13 mouse cellular contexts compared by ENCODE assay signal in genomic region chr3:51587697-51588262, GRCm38 (mm10). TPM values are rescaled to one million over a fixed set of nuclear protein-coding genes. Genes with fewer than 3 reads are reported as not detected.
DNase-seq lines count a peak whose midpoint lies in the region; ATAC-seq and TF ChIP-seq lines count a peak whose summit lies in the region.
"Had no signal": no experiment of that assay in that cellular context is flagged by ENCODE, and none has a peak within 500 bp of the region (broad histone marks: within the 10 kb centered on the region; RNA-seq: fewer than 3 reads in every experiment).

No protein-coding gene starts in this region.

- H3K27me3 ChIP-seq in liver, embryonic 14.5 days (ENCODE audit: control insufficient read depth, insufficient read depth, low read length), result no peaks in the 10 kb centered on the region
- H3K27me3 ChIP-seq in CH12.LX (replicated peaks) (no peaks in the 10 kb centered on the region), MEL (ENCODE audit: control insufficient read depth in 1 of 2, insufficient read depth in 2 of 2, low read length in 2 of 2) (0 out of 4 replicates have a peak, but pooled peaks cover 0 to 1% of the 10 kb centered on the region in 2 experiments)
- H3K27me3 ChIP-seq: heart, embryonic 15.5 days; hindbrain, embryonic 15.5 days; liver, embryonic 15.5 days had no signal

- TF ChIP-seq RAD21 in CH12.LX (IDR thresholded peaks at IDR 0.05; ENCODE audit: low read depth, low read length) (peak; percentile 17), MEL (IDR thresholded peaks at IDR 0.05; ENCODE audit: low read depth, low read length) (peak; percentile 10)

- TF ChIP-seq EP300 in liver, embryonic 14.5 days (IDR thresholded peaks at IDR 0.05; ENCODE audit: low read depth), result no peak
- TF ChIP-seq EP300 in CH12.LX (IDR thresholded peaks at IDR 0.05; ENCODE audit: low read length) (no peak), MEL (IDR thresholded peaks at IDR 0.05; ENCODE audit: low read depth in 1 of 2, low read length in 2 of 2) (no peak)

- 50% methylated on average over 7 of the region's 7 CpGs for WGBS in liver, embryonic 14.5 days (ENCODE audit: insufficient replicate concordance)

- H3K9ac ChIP-seq in liver, embryonic 14.5 days (replicated peaks), result no peak overlapping the region
- H3K9ac ChIP-seq in CH12.LX (ENCODE audit: insufficient read depth, low read depth) (no peak overlapping the region), MEL (ENCODE audit: control insufficient read depth, low read depth, low read length, poor library complexity, severe bottlenecking) (no peak overlapping the region)
- H3K9ac ChIP-seq: heart, embryonic 15.5 days; hindbrain, embryonic 15.5 days; liver, embryonic 15.5 days had no signal

- H3K4me2 ChIP-seq in liver, embryonic 14.5 days (ENCODE audit: low read depth), result no peak overlapping the region
- no peak overlapping the region for H3K4me2 ChIP-seq in CH12.LX (ENCODE audit: insufficient read depth, low read depth, poor library complexity, severe bottlenecking)
- H3K4me2 ChIP-seq: heart, embryonic 15.5 days; hindbrain, embryonic 15.5 days; liver, embryonic 15.5 days had no signal

- dilution Hi-C loops in CH12.LX (cut with MboI; ENCODE audit: extremely low pct_ligation_motif_present, extremely low pct_unique_long_range_greater_than_20kb, low sequenced_read_pairs), result no loop called here

- TF ChIP-seq POLR2A in CH12.LX (IDR thresholded peaks at IDR 0.05; ENCODE audit: low read depth, low read length) (no peak), MEL (IDR thresholded peaks at IDR 0.05; ENCODE audit: control insufficient read depth in 1 of 2, insufficient read depth in 1 of 2, low read depth in 1 of 2, low read length in 2 of 2, poor library complexity in 1 of 2) (no peak)

- no peak for ATAC-seq in liver, embryonic 14.5 days (ENCODE audit: insufficient read depth)
- ATAC-seq in megakaryocyte-erythroid progenitor cell, adult 5-6 weeks (replicated peaks; ENCODE audit: low FRiP score, low TSS enrichment, poor library complexity, severe bottlenecking), result peak; percentile 38

- peak; percentile 35; the same call in 1 of the 2 replicates for TF ChIP-seq CTCF in liver, embryonic 14.5 days (IDR thresholded peaks at IDR 0.05; ENCODE audit: low read depth)
- TF ChIP-seq CTCF in CH12.LX (conservative IDR thresholded peaks at IDR 0.05 in 1 of 2, IDR thresholded peaks at IDR 0.05 in 1 of 2; ENCODE audit: low read depth in 2 of 2, low read length in 2 of 2) (peak; percentile 10 to 52; a peak in 2 of 4 replicates), MEL (IDR thresholded peaks at IDR 0.05 in 2 of 3, conservative IDR thresholded peaks at IDR 0.05 in 1 of 3; ENCODE audit: control insufficient read depth in 1 of 3, insufficient read depth in 1 of 3, low read depth in 2 of 3, low read length in 3 of 3, poor library complexity in 1 of 3, severe bottlenecking in 1 of 3) (peak in 2 of 3 experiments; percentile 43 to 54; a peak in 4 of 6 replicates)

- no peaks in the 10 kb centered on the region for H3K79me2 ChIP-seq in CH12.LX (replicated peaks; ENCODE audit: control insufficient read depth, extremely low read depth, insufficient read depth, poor library complexity, severe bottlenecking)
- no peaks in the 10 kb centered on the region for H3K79me2 ChIP-seq in MEL (ENCODE audit: control insufficient read depth, insufficient read depth, low read length, poor library complexity)

- H3K36me3 ChIP-seq in liver, embryonic 14.5 days (replicated peaks; ENCODE audit: control insufficient read depth, insufficient read depth, low read depth), result no peaks in the 10 kb centered on the region
- no peaks in the 10 kb centered on the region for H3K36me3 ChIP-seq in CH12.LX (replicated peaks in 1 of 2; ENCODE audit: control insufficient read depth in 1 of 2, insufficient read depth in 1 of 2, low read length in 1 of 2)
- no peaks in the 10 kb centered on the region for H3K36me3 ChIP-seq in MEL (ENCODE audit: control insufficient read depth in 1 of 2, insufficient read depth in 2 of 2, low read length in 2 of 2)
- H3K36me3 ChIP-seq: embryonic facial prominence, embryonic 10.5 days; heart, embryonic 15.5 days; hindbrain, embryonic 15.5 days; liver, embryonic 15.5 days had no signal

- DNase-seq in liver, embryonic 14.5 days (ENCODE audit: low read depth in 3 of 3, low spot score in 3 of 3), result no peak
- DNase-seq in liver (no peak), CH12.LX (ENCODE audit: extremely low read depth) (peak; percentile 24), MEL (ENCODE audit: low read depth, low spot score) (peak; percentile 37)
- no peak for DNase-seq in embryo, embryonic 11 days
- DNase-seq in gastrocnemius, adult 18-20 months (ENCODE audit: low spot score), result no peak
- DNase-seq: cerebellum, adult 2 months; right cerebral cortex, adult 18-20 months had no signal

- no peak overlapping the region for H3K27ac ChIP-seq in liver, embryonic 14.5 days
- H3K27ac ChIP-seq in CH12.LX (ENCODE audit: insufficient read depth, low read depth) (no peak overlapping the region), MEL (ENCODE audit: control insufficient read depth, low read depth, low read length) (no peak overlapping the region)
- H3K27ac ChIP-seq: embryonic facial prominence, embryonic 10.5 days; heart, embryonic 15.5 days; hindbrain, embryonic 15.5 days; liver, embryonic 15.5 days had no signal

- no peak overlapping the region for H3K4me3 ChIP-seq in liver, embryonic 14.5 days (ENCODE audit: insufficient read depth in 1 of 2, low read depth in 2 of 2, low read length in 2 of 2)
- H3K4me3 ChIP-seq in CH12.LX (replicated peaks in 1 of 3; ENCODE audit: low read depth in 2 of 3, low read length in 2 of 3, poor library complexity in 1 of 3) (no peak overlapping the region), MEL (ENCODE audit: control insufficient read depth in 1 of 2, insufficient read depth in 1 of 2, low read depth in 2 of 2, low read length in 2 of 2) (no peak overlapping the region)
- H3K4me3 ChIP-seq: embryonic facial prominence, embryonic 10.5 days; heart, embryonic 15.5 days; hindbrain, embryonic 15.5 days; liver, embryonic 15.5 days had no signal

- H3K9me3 ChIP-seq in liver, embryonic 14.5 days (ENCODE audit: control insufficient read depth, low read length), result no peaks in the 10 kb centered on the region
- no peaks in the 10 kb centered on the region for H3K9me3 ChIP-seq in CH12.LX (replicated peaks; ENCODE audit: low read length)
- no peaks in the 10 kb centered on the region for H3K9me3 ChIP-seq in MEL (replicated peaks; ENCODE audit: insufficient read depth, low read length)
- H3K9me3 ChIP-seq: embryonic facial prominence, embryonic 10.5 days; heart, embryonic 15.5 days; hindbrain, embryonic 15.5 days; liver, embryonic 15.5 days had no signal

- in situ Hi-C loops in CH12.LX (cut with MboI; ENCODE audit: low pct_ligation_motif_present, low pct_unique_long_range_greater_than_20kb, low sequenced_read_pairs), result no loop called here

- H3K4me1 ChIP-seq in liver, embryonic 14.5 days (replicated peaks; ENCODE audit: control insufficient read depth in 2 of 2, insufficient read depth in 2 of 2, low read length in 1 of 2), result no peaks in the 10 kb centered on the region; a peak in 1 of 4 replicates
- H3K4me1 ChIP-seq in CH12.LX (ENCODE audit: control insufficient read depth in 1 of 2, insufficient read depth in 2 of 2) (peaks cover 8 to 29% of the 10 kb centered on the region in 2 experiments), MEL (ENCODE audit: control insufficient read depth in 1 of 2, insufficient read depth in 2 of 2, low read length in 2 of 2) (no peaks in the 10 kb centered on the region)
- H3K4me1 ChIP-seq: liver, embryonic 15.5 days had no signal

TF ChIP-seq in CH12.LX, 34 proteins besides CTCF, POLR2A, EP300 and RAD21:
- TF ChIP-seq SMC3 (IDR thresholded peaks at IDR 0.05; ENCODE audit: low read depth, low read length), result peak; percentile 37; the same call in 1 of the 2 replicates
- TF ChIP-seq CHD2 (IDR thresholded peaks at IDR 0.05; ENCODE audit: low read length), result no peak
TF ChIP-seq in CH12.LX: peak in this region for 1.

TF ChIP-seq in MEL, 35 proteins besides CTCF, POLR2A, EP300 and RAD21:
- no peak for TF ChIP-seq NRF1 (IDR thresholded peaks at IDR 0.05; ENCODE audit: insufficient read depth, low read depth, low read length, poor library complexity, severe bottlenecking)
- no peak for TF ChIP-seq MYC (IDR thresholded peaks at IDR 0.05; ENCODE audit: low read depth, low read length)
- peak; percentile 29; the same call in 1 of the 2 replicates for TF ChIP-seq SMC3 (IDR thresholded peaks at IDR 0.05; ENCODE audit: low read depth, low read length)
- TF ChIP-seq MAX (IDR thresholded peaks at IDR 0.05; ENCODE audit: low read length), result no peak

RNA-seq across cellular contexts. Expression of gene Setd7, which starts 27.1 kb away (rescaled TPM):
- polyA plus RNA-seq in liver, embryonic 14.5 days (2012; rRNA removed), result 1.5 and 1.8 TPM in 2 replicates
- 0.88 and 1.0 TPM in 2 replicates for polyA plus RNA-seq in liver, embryonic 14.5 days (2014; fragmentation: Nextera tagmentation; extraction: Ambion mirVana)
- total RNA-seq in CH12.LX (2012; rRNA removed) (21.7 and 23.6 TPM in 2 replicates), CH12.LX (2014; rRNA removed) (16.2 and 16.6 TPM in 2 replicates), MEL (2012; rRNA removed) (8.4 and 11.3 TPM in 2 replicates)
- polyA plus RNA-seq in CH12.LX (2012; ENCODE audit: insufficient read length, low read depth) (28.9 and 34.3 TPM in 2 replicates), MEL (2012; ENCODE audit: insufficient read depth in 1 of 2, insufficient read length in 2 of 2, low read depth in 1 of 2, low replicate concordance in 2 of 2, missing spikeins in 1 of 2) (10 to 100 TPM; 15.3 to 37.9 TPM)
- total RNA-seq in megakaryocyte-erythroid progenitor cell, adult 5-6 weeks (2014; fragmentation: Nextera tagmentation), result 15.9 and 34.5 TPM in 2 replicates
- total RNA-seq in megakaryocyte-erythroid progenitor cell, adult 5-6 weeks (2017), result 12.5 and 19.3 TPM in 2 replicates
- total RNA-seq in gastrocnemius, adult 18-20 months (2021), result 100 to 1,000 TPM; 151 to 156 TPM

Comparison
In these comparisons a context has a peak if more than half of its experiments do, and no peak if none do; other contexts are left out.
1. DNase-seq: peak in CH12.LX (single experiment) and MEL (single experiment); none in liver, embryonic 14.5 days (0 of 3), liver (single experiment), embryo, embryonic 11 days (single experiment) and gastrocnemius, adult 18-20 months (single experiment).
2. RNA of gene Setd7, which starts 27.1 kb away (total RNA-seq): 151 to 156 TPM in gastrocnemius, adult 18-20 months; 16.2 to 23.6 TPM in CH12.LX, 12.5 to 34.5 TPM in megakaryocyte-erythroid progenitor cell, adult 5-6 weeks and 8.4 to 11.3 TPM in MEL; every median in the first group is over 4 times any median in the second.
3. Peak in every context shown above with its lines, with median percentiles within 50 percentile points of each other: CTCF ChIP-seq.